Mouse (Mus musculus) testis, adult 2 months (tissue): ENCODE results near the gene Zfp428. TPM values are rescaled to one million over a fixed set of nuclear protein-coding genes. Genes with fewer than 3 reads are reported as not detected.

Experiments
- H3K27ac ChIP-seq: fragments of 200-500 bp; 2 replicates; pipeline ENCODE4 v1.5.1; 2012; ENCODE audit warnings: low read depth, low read length; ENCODE audit not compliant: control insufficient read depth, insufficient read depth
- H3K27me3 ChIP-seq: fragments of 200-500 bp; 2 replicates; pipeline ENCODE4 v1.6.1; 2012; ENCODE audit warnings: mild to moderate bottlenecking, low read length, moderate library complexity; ENCODE audit not compliant: control insufficient read depth, insufficient read depth
- H3K36me3 ChIP-seq: fragments of 200-500 bp; 2 replicates; pipeline ENCODE4 v1.6.1; 2012; ENCODE audit warnings: mild to moderate bottlenecking, low read length; ENCODE audit not compliant: control insufficient read depth, insufficient read depth
- H3K4me1 ChIP-seq: fragments of 200-500 bp; 2 replicates; pipeline ENCODE4 v1.6.1; 2012; ENCODE audit warnings: low read length; ENCODE audit not compliant: control insufficient read depth, insufficient read depth
- H3K4me3 ChIP-seq: fragments of 200-500 bp; 2 replicates; pipeline ENCODE4 v1.5.1; 2012; ENCODE audit warnings: low read depth, mild to moderate bottlenecking, low read length, moderate library complexity, mixed read lengths; ENCODE audit not compliant: control insufficient read depth
- CTCF ChIP-seq: fragments of 200-500 bp; IDR thresholded peaks from 2 replicates; pipeline ENCODE4 v1.5.1; 2012; ENCODE audit warnings: low read depth, mild to moderate bottlenecking, inconsistent platforms, low read length, moderate library complexity; ENCODE audit not compliant: control insufficient read depth, insufficient read depth, insufficient replicate concordance
- POLR2A ChIP-seq: fragments of 200-500 bp; IDR thresholded peaks from 2 replicates; pipeline ENCODE4 v1.6.1; 2012; ENCODE audit warnings: low read depth, mild to moderate bottlenecking, inconsistent platforms, low read length, moderate library complexity; ENCODE audit not compliant: control insufficient read depth
- polyA plus RNA-seq: library from polyadenylated mRNA; depleted of rRNA; stranded (reverse); fragments of >200 nt; gene quantifications from 2 replicates; pipeline ENCODE4 v1.2.3, GENCODE M21; 2012

Gene Zfp428
- polyA plus RNA-seq, 1 experiment: 16.8 TPM

DNA sequence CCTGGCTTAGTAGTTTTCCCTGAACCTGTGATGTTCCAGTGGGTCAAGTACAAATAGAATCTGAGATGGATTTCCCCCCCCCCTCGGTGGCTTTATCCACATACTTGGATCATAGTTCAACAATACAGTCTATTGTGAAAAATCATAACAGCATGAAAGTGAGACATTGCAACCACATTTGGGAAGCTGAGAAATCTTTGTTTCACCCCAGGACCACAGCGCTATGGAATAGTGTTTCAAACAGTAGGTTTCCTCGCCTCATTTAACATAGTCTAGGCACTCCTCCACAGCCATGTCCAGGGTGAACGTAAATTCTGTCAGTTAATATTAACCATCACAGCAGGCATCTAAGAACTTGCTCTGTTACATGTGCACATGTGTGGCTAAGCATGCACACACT, 30.3 kb downstream of the Zfp428 start:
- no peak overlapping the region for H3K4me3 ChIP-seq
- TF ChIP-seq CTCF (no peak), POLR2A (no peak)

DNA sequence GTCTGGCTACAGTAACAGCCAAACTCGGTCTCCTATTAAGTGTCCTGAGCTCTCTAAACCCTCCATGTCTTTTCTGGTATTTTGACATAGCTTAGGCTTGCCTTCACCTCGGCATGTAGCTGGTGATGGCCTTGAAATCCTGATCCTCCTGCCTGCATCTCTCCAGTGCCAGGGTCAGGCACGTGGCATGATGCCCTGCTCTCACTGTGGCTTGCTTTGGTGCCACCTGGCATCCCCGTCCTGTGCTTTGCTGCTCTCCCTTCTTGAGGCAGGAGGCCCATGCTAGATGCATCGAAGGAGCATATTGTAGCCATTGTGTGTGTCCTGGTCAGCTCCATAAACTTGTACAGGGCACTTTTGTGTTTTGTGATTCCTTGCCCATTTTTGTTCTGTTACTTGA, 30.8 kb downstream of the Zfp428 start:
- Histone ChIP-seq H3K36me3 (no peaks in the 10 kb centered on the region), H3K27me3 (no peaks in the 10 kb centered on the region), H3K4me1 (peaks cover 3% of the 10 kb centered on the region; the same call in 1 of the 2 replicates), H3K4me3 (no peak overlapping the region), H3K27ac (no peak overlapping the region)
- no peak for TF ChIP-seq POLR2A
- TF ChIP-seq CTCF: no peak

More for the DNA sequence above, 30.3 kb downstream of the Zfp428 start:
- Histone ChIP-seq H3K36me3 (no peaks in the 10 kb centered on the region), H3K4me1 (peaks cover 3% of the 10 kb centered on the region; the same call in 1 of the 2 replicates), H3K27ac (no peak overlapping the region), H3K27me3 (no peaks in the 10 kb centered on the region)

DNA sequence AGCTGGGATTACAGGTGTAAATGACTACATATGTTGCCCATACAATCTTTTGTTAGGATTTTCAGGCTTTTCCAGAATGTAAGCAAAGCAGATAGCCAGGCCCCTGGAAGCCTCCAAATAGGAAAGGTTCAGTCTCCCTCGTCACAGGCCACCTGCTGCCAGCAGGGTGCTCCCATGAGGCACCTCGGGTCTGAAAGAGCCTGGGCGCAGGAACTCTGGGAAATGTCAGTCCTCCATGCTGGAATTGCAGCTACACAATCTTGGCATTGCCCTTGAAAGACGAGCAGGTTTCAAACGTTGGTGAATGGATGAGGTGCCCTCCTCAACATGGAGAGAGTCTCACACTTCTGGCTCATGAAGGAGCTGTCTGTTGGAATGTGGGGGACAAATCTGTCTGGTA, 31.3 kb downstream of the Zfp428 start:
- Histone ChIP-seq H3K36me3 (no peaks in the 10 kb centered on the region), H3K4me1 (peaks cover 3% of the 10 kb centered on the region; the same call in 1 of the 2 replicates), H3K27me3 (no peaks in the 10 kb centered on the region), H3K27ac (no peak overlapping the region), H3K4me3 (no peak overlapping the region)
- TF ChIP-seq POLR2A (no peak), CTCF (no peak)

DNA sequence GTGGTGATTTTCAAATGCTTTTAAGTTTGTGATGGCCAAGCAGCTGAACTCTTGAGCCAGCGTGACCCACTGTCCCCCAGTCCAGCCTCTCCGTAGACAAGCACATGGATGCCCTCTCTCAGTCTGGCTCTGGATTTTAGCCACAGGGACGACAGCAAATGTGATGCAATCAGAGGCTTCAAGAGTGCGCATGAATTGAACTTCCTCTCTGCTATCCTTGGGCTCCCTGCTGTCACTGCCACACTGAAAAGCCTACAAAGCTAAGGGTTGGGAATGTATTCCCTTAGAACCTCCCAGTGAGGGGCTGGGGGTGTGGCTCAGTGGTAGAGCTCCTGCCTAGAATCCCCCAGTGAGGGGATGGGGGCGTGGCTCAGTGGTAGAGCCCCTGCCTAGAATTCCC, 31.9 kb downstream of the Zfp428 start:
- no peak overlapping the region for H3K27ac ChIP-seq
- H3K27me3 ChIP-seq: no peaks in the 10 kb centered on the region
- no peak for TF ChIP-seq POLR2A
- no peak for TF ChIP-seq CTCF
- peaks cover 3% of the 10 kb centered on the region; the same call in 1 of the 2 replicates for H3K4me1 ChIP-seq
- no peaks in the 10 kb centered on the region for H3K36me3 ChIP-seq
- H3K4me3 ChIP-seq: no peak overlapping the region

DNA sequence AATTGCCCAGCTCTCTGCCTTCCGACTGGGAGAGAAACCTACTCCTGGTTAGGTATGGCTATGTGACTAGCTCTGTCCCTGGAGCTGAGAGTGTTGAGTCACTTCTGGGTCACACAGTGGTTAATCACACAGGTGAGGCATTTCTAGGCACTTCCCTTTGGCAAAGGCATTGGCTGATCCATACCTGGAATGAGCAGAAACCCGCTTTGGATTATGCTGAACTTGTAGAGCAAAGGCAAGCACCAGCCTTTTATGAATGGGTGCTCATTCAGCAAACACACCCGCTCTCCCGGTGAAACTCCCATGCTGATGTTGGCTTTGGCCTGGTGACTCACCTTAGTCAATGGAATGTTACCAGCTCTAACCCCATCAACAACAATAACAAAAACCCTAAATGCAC, 32.9 kb downstream of the Zfp428 start:
- Histone ChIP-seq H3K36me3 (no peaks in the 10 kb centered on the region), H3K27me3 (no peaks in the 10 kb centered on the region)

DNA sequence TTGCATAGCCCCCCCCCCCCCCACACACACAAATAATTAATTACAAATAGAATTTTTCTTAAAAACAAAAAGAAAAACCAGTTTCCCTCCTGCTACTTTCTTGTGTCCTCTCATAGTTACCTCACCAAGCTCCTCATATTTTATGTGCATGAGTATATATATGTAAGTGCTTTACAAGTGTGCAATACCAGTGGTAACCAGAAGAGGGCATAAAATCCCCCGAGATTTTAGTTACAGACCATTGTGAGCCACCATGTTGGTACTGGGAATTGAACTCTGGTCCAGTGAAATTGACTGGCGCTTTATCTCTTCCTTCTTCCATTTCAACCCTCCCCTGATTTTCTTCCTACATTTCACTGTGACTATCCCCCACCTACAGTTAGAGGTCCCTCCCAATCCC, 37.7 kb downstream of the Zfp428 start:
- Histone ChIP-seq H3K36me3 (no peaks in the 10 kb centered on the region), H3K4me1 (peaks cover 18% of the 10 kb centered on the region), H3K27ac (no peak overlapping the region), H3K4me3 (peak overlapping the region; percentile 95), H3K27me3 (no peaks in the 10 kb centered on the region)
- no peak for TF ChIP-seq POLR2A
- no peak for TF ChIP-seq CTCF

More for the DNA sequence above, 32.9 kb downstream of the Zfp428 start:
- Histone ChIP-seq H3K27ac (no peak overlapping the region), H3K4me1 (no peaks in the 10 kb centered on the region; the same call in 1 of the 2 replicates), H3K4me3 (no peak overlapping the region)
- TF ChIP-seq CTCF: no peak
- TF ChIP-seq POLR2A: no peak

DNA sequence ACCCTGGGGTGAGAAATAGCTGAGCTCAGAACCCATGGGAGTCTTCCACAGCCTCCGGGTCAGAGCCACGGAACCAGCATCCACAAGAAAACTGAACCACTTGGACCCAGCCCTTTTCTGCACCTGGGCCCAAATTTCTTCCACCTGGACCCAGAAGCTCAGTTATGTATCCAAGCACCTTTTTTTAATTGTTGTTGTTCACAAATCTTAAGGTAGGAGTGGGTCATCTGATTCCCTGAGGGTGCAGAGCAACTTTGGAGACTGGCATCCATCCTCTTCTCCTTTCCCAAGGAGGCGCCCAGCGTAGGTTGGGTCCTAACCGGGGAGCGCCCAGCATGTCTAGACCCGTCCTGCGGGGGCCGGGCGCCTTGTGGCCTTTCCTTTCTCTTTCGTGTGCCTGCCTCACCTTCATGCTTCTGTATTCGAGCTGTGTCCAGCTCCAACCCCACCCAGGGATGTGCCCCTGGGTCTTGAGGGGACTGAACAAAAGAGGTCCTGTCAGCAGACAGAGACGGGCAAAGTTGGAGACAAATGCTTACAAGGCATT, 39.3 kb downstream of the Zfp428 start, which contains the start of the genes Pinlyp and Xrcc1:
Pinlyp (minus strand) TSS at position 51 of the 547 bp plus-strand sequence.
Xrcc1 (plus strand) TSS at position 222 of the 547 bp plus-strand sequence.
- Histone ChIP-seq H3K4me3 (peak within 1 kb of the TSS; percentile 95), H3K27ac (peak within 1 kb of the TSS; percentile 90), H3K4me1 (peaks cover 18% of the 10 kb centered on the region), H3K36me3 (no peaks in the 10 kb centered on the region), H3K27me3 (no peaks in the 10 kb centered on the region)
- TF ChIP-seq CTCF (no peak), POLR2A (no peak)
